Mouse (Mus musculus): ENCODE data around the gene Trub2. TPM values are rescaled to one million over a fixed set of nuclear protein-coding genes. Genes with fewer than 3 reads are reported as not detected.

The Trub2 gene
- polyA plus RNA-seq, 1 experiment from 2014 or later: 73.8 TPM

Other genes with a start within 250 kb of the Trub2 start
- gene Rapgef1, start 168.8 kb downstream of the Trub2 start, polyA plus RNA-seq (2016; fragmentation: Nextera tagmentation; extraction: Ambion mirVana): 17.2 and 18.1 TPM in 2 replicates
- 0.26 TPM in 1 of 2 replicates, not detected in the other for gene Gm13420, start 36.8 kb downstream of the Trub2 start, polyA plus RNA-seq (2016; fragmentation: Nextera tagmentation; extraction: Ambion mirVana)
- gene Gm13547, start 29.2 kb downstream of the Trub2 start, polyA plus RNA-seq (2016; fragmentation: Nextera tagmentation; extraction: Ambion mirVana): 0.68 TPM in 1 of 2 replicates, not detected in the other
- gene Coq4, start 1.0 kb downstream of the Trub2 start, polyA plus RNA-seq (2016; fragmentation: Nextera tagmentation; extraction: Ambion mirVana): 45.5 and 52.8 TPM in 2 replicates
- gene Slc27a4, start 14.1 kb upstream of the Trub2 start, polyA plus RNA-seq (2016; fragmentation: Nextera tagmentation; extraction: Ambion mirVana): 8.5 and 9.8 TPM in 2 replicates
- gene Urm1, start 31.6 kb upstream of the Trub2 start, polyA plus RNA-seq (2016; fragmentation: Nextera tagmentation; extraction: Ambion mirVana): 20.4 and 25.1 TPM in 2 replicates
- gene Cercam, start 80.7 kb upstream of the Trub2 start, polyA plus RNA-seq (2016; fragmentation: Nextera tagmentation; extraction: Ambion mirVana): 8.9 and 11.4 TPM in 2 replicates
- 101 and 105 TPM in 2 replicates for gene Odf2, start 100.7 kb upstream of the Trub2 start, polyA plus RNA-seq (2016; fragmentation: Nextera tagmentation; extraction: Ambion mirVana)
- 75.8 and 86.9 TPM in 2 replicates for gene Gle1, start 146.9 kb upstream of the Trub2 start, polyA plus RNA-seq (2016; fragmentation: Nextera tagmentation; extraction: Ambion mirVana)
- gene Sptan1, start 177.1 kb upstream of the Trub2 start, polyA plus RNA-seq (2016; fragmentation: Nextera tagmentation; extraction: Ambion mirVana): 70.6 and 80.4 TPM in 2 replicates